Mouse (Mus musculus) brain, embryonic 14.5 days (tissue): Measurements from ENCODE around the gene Dlgap4.

ENCODE experiments used
- CTCF ChIP-seq: fragments of 200-500 bp; IDR thresholded peaks from 2 replicates; pipeline ENCODE4 v1.5.1; 2012; ENCODE audit warnings: inconsistent platforms, mild to moderate bottlenecking, moderate library complexity, borderline replicate concordance; ENCODE audit not compliant: insufficient read depth, insufficient read length; ENCODE audit errors: extremely low read depth
- POLR2A ChIP-seq: fragments of 200-500 bp; IDR thresholded peaks from 2 replicates; pipeline ENCODE4 v1.6.1; 2012; ENCODE audit warnings: mild to moderate bottlenecking, inconsistent platforms, borderline replicate concordance; ENCODE audit not compliant: poor library complexity, insufficient read depth, insufficient read length, severe bottlenecking; ENCODE audit errors: extremely low read depth

DNA sequence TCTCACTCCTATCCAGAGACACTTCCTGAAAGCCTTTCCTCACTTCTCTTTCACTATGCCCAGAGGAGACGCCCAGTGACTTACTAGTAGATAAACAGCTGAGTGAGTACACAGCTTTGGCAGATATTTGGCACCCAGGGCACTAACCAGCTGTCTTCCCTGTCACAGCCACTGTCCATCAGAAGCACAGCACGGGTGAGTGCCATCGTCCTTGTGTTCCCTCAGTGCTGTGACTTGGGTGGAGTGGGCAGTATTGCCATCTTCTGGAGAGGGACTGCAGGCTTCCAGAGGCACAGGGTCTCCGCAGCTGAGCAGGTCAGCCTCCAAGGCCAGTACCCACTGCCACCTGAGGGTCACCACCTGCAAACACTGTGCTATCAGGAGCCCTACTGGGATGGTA, 73.2 kb downstream of the Dlgap4 start:
- no peak for TF ChIP-seq CTCF
- TF ChIP-seq POLR2A = no peak
